Mouse (Mus musculus) ZHBTc4 (cell line): ENCODE results near the gene Mrps15.
A peak's percentile ranks its signal among the peaks of the same experiment; 100 is the strongest.
"Not testable (repeated sequence)": the region's sequence is repeated elsewhere in the genome, so short reads cannot be mapped to it uniquely, and the experiment has no call there.

Experiments
- DNase-seq: peaks from one replicate; pipeline ENCODE4 v3.0.0-alpha.2; 2011; ENCODE audit warnings: low read depth, low spot score

The Mrps15 gene

GRCm38 (mm10) chr4:126077833-126078232 lies 31.1 kb downstream of the Mrps15 start:
- no peak for DNase-seq

GRCm38 (mm10) chr4:126079266-126079665 lies 32.5 kb downstream of the Mrps15 start:
- no peak for DNase-seq

GRCm38 (mm10) chr4:126081601-126082000 lies 34.9 kb downstream of the Mrps15 start:
- peak; percentile 80 for DNase-seq

GRCm38 (mm10) chr4:126083021-126083420 lies 36.3 kb downstream of the Mrps15 start:
- no peak for DNase-seq

GRCm38 (mm10) chr4:126084382-126084781 lies 37.7 kb downstream of the Mrps15 start:
- DNase-seq = no peak

GRCm38 (mm10) chr4:126085996-126086576 lies 39.4 kb downstream of the Mrps15 start:
- peak; percentile 87 for DNase-seq

GRCm38 (mm10) chr4:126090101-126090847 lies 43.5 kb downstream of the Mrps15 start:
- DNase-seq = no peak

GRCm38 (mm10) chr4:126090848-126091124 lies 44.1 kb downstream of the Mrps15 start:
- DNase-seq = no peak

- DNase-seq = no peak
These were observed 45.1 kb downstream of the Mrps15 start for GRCm38 (mm10) chr4:126091873-126092272.

- not testable (repeated sequence) for DNase-seq
These were observed 49.1 kb downstream of the Mrps15 start for GRCm38 (mm10) chr4:126095622-126096430.

- peak; percentile 99 for DNase-seq
These were observed 49.9 kb downstream of the Mrps15 start, which contains the start of gene Lsm10 for GRCm38 (mm10) chr4:126096464-126097111. Gene Lsm10 (plus strand): TSS chr4:126096623.

GRCm38 (mm10) chr4:126097711-126098253 lies 51.1 kb downstream of the Mrps15 start:
- DNase-seq = no peak

- no peak for DNase-seq
These were observed 52.6 kb downstream of the Mrps15 start for GRCm38 (mm10) chr4:126099365-126099764.

- no peak for DNase-seq
These were observed 54.0 kb downstream of the Mrps15 start for GRCm38 (mm10) chr4:126100764-126101163.

GRCm38 (mm10) chr4:126102061-126102841 lies 55.5 kb downstream of the Mrps15 start:
- DNase-seq = peak; percentile 78

GRCm38 (mm10) chr4:126103057-126103581 lies 56.4 kb downstream of the Mrps15 start:
- peak; percentile 78 for DNase-seq

GRCm38 (mm10) chr4:126103590-126104068 lies 56.9 kb downstream of the Mrps15 start, which contains the start of gene Stk40:
Gene Stk40 (plus strand): TSS chr4:126103957.
- peak; percentile 99 for DNase-seq

GRCm38 (mm10) chr4:126104261-126105075 lies 57.7 kb downstream of the Mrps15 start:
- DNase-seq = no peak
